Mouse (Mus musculus): Measurements from ENCODE around the gene Fmo5. TPM values are rescaled to one million over a fixed set of nuclear protein-coding genes. Genes with fewer than 3 reads are reported as not detected.

Fmo5 gene
- polyA plus RNA-seq, 1 experiment from 2014 or later, result 6.1 TPM

GRCm38 (mm10) chr3:97615154-97615553 is 13.4 kb upstream of the Fmo5 start:
- no peaks in the 10 kb centered on the region for H3K9me3 ChIP-seq (ENCODE audit: low read length)
- no peaks in the 10 kb centered on the region for H3K4me1 ChIP-seq (ENCODE audit: insufficient read depth, low read depth, low read length)
- no peaks in the 10 kb centered on the region for H3K36me3 ChIP-seq (ENCODE audit: insufficient read depth, low read length)
- no peak for ATAC-seq
- 4% methylated on average over 1 of the region's 1 CpGs for WGBS
- H3K4me3 ChIP-seq (ENCODE audit: low read depth, low read length), result no peak overlapping the region
- no peak overlapping the region for H3K4me2 ChIP-seq (replicated peaks; ENCODE audit: low read depth, low read length)
- DNase-seq (ENCODE audit: low spot score), result no peak
- no peak overlapping the region for H3K27ac ChIP-seq (ENCODE audit: low read length)
- no peak for TF ChIP-seq EP300 (IDR thresholded peaks at IDR 0.05)
- TF ChIP-seq CTCF (IDR thresholded peaks at IDR 0.05), result no peak
- H3K27me3 ChIP-seq (replicated peaks; ENCODE audit: insufficient read depth, low read length), result no peaks in the 10 kb centered on the region
- no peak overlapping the region for H3K9ac ChIP-seq (replicated peaks; ENCODE audit: low read depth)

- no peak overlapping the region for H3K4me3 ChIP-seq (ENCODE audit: low read depth, low read length)
- H3K9me3 ChIP-seq (ENCODE audit: low read length), result no peaks in the 10 kb centered on the region
- no peaks in the 10 kb centered on the region for H3K36me3 ChIP-seq (ENCODE audit: insufficient read depth, low read length)
- no peaks in the 10 kb centered on the region for H3K4me1 ChIP-seq (ENCODE audit: insufficient read depth, low read depth, low read length)
- ATAC-seq, result no peak
- TF ChIP-seq CTCF (IDR thresholded peaks at IDR 0.05) (no peak), EP300 (IDR thresholded peaks at IDR 0.05) (no peak)
- no peak overlapping the region for H3K27ac ChIP-seq (ENCODE audit: low read length)
- no peak overlapping the region for H3K9ac ChIP-seq (replicated peaks; ENCODE audit: low read depth)
- H3K27me3 ChIP-seq (replicated peaks; ENCODE audit: insufficient read depth, low read length), result no peaks in the 10 kb centered on the region
- no peak overlapping the region for H3K4me2 ChIP-seq (replicated peaks; ENCODE audit: low read depth, low read length)
- 79% methylated on average over 4 of the region's 4 CpGs for WGBS
- DNase-seq (ENCODE audit: low spot score), result no peak
These were observed 12.7 kb upstream of the Fmo5 start for GRCm38 (mm10) chr3:97615933-97616332.

GRCm38 (mm10) chr3:97617091-97617825 is 11.3 kb upstream of the Fmo5 start:
- H3K4me3 ChIP-seq (ENCODE audit: low read depth, low read length), result no peak overlapping the region
- ATAC-seq (no peak), DNase-seq (ENCODE audit: low spot score) (no peak)
- H3K4me1 ChIP-seq (ENCODE audit: insufficient read depth, low read depth, low read length), result no peaks in the 10 kb centered on the region
- H3K27me3 ChIP-seq (replicated peaks; ENCODE audit: insufficient read depth, low read length), result no peaks in the 10 kb centered on the region
- WGBS, result 83% methylated on average over 18 of the region's 19 CpGs
- no peak overlapping the region for H3K9ac ChIP-seq (replicated peaks; ENCODE audit: low read depth)
- no peaks in the 10 kb centered on the region for H3K9me3 ChIP-seq (ENCODE audit: low read length)
- no peaks in the 10 kb centered on the region for H3K36me3 ChIP-seq (ENCODE audit: insufficient read depth, low read length)
- TF ChIP-seq CTCF (IDR thresholded peaks at IDR 0.05) (no peak), EP300 (IDR thresholded peaks at IDR 0.05) (no peak)
- H3K27ac ChIP-seq (ENCODE audit: low read length), result no peak overlapping the region
- no peak overlapping the region for H3K4me2 ChIP-seq (replicated peaks; ENCODE audit: low read depth, low read length)

GRCm38 (mm10) chr3:97617899-97618298 is 10.7 kb upstream of the Fmo5 start:
- ATAC-seq, result no peak
- Histone ChIP-seq H3K9ac (replicated peaks; ENCODE audit: low read depth) (no peak overlapping the region), H3K4me3 (ENCODE audit: low read depth, low read length) (no peak overlapping the region), H3K27ac (ENCODE audit: low read length) (no peak overlapping the region), H3K36me3 (ENCODE audit: insufficient read depth, low read length) (no peaks in the 10 kb centered on the region), H3K4me1 (ENCODE audit: insufficient read depth, low read depth, low read length) (no peaks in the 10 kb centered on the region), H3K4me2 (replicated peaks; ENCODE audit: low read depth, low read length) (no peak overlapping the region), H3K27me3 (replicated peaks; ENCODE audit: insufficient read depth, low read length) (no peaks in the 10 kb centered on the region), H3K9me3 (ENCODE audit: low read length) (no peaks in the 10 kb centered on the region)
- no peak for DNase-seq (ENCODE audit: low spot score)
- TF ChIP-seq EP300 (IDR thresholded peaks at IDR 0.05), result no peak
- no peak for TF ChIP-seq CTCF (IDR thresholded peaks at IDR 0.05)
- 70% methylated on average over 8 of the region's 8 CpGs for WGBS

GRCm38 (mm10) chr3:97620657-97621056 is 7.9 kb upstream of the Fmo5 start:
- whole genome bisulfite sequencing, result 88% methylated on average over 4 of the region's 4 CpGs
- no peak for TF ChIP-seq CTCF (IDR thresholded peaks at IDR 0.05)
- TF ChIP-seq EP300 (IDR thresholded peaks at IDR 0.05), result no peak
- ATAC-seq, result no peak

GRCm38 (mm10) chr3:97624611-97625010 is 4.0 kb upstream of the Fmo5 start:
- Histone ChIP-seq H3K36me3 (ENCODE audit: insufficient read depth, low read length) (no peaks in the 10 kb centered on the region), H3K27ac (ENCODE audit: low read length) (no peak overlapping the region), H3K9ac (replicated peaks; ENCODE audit: low read depth) (no peak overlapping the region), H3K9me3 (ENCODE audit: low read length) (no peaks in the 10 kb centered on the region), H3K4me1 (ENCODE audit: insufficient read depth, low read depth, low read length) (peaks cover 7% of the 10 kb centered on the region; the same call in 1 of the 2 replicates), H3K27me3 (replicated peaks; ENCODE audit: insufficient read depth, low read length) (no peaks in the 10 kb centered on the region), H3K4me3 (ENCODE audit: low read depth, low read length) (no peak overlapping the region), H3K4me2 (replicated peaks; ENCODE audit: low read depth, low read length) (no peak overlapping the region)
- no peak for ATAC-seq
- TF ChIP-seq EP300 (IDR thresholded peaks at IDR 0.05) (no peak), CTCF (IDR thresholded peaks at IDR 0.05) (no peak)
- 22% methylated on average over 2 of the region's 2 CpGs for WGBS
- DNase-seq (ENCODE audit: low spot score), result no peak

More at GRCm38 (mm10) chr3:97620657-97621056, 7.9 kb upstream of the Fmo5 start:
- Histone ChIP-seq H3K27ac (ENCODE audit: low read length) (no peak overlapping the region), H3K4me2 (replicated peaks; ENCODE audit: low read depth, low read length) (no peak overlapping the region), H3K4me3 (ENCODE audit: low read depth, low read length) (no peak overlapping the region), H3K36me3 (ENCODE audit: insufficient read depth, low read length) (no peaks in the 10 kb centered on the region), H3K9me3 (ENCODE audit: low read length) (no peaks in the 10 kb centered on the region), H3K27me3 (replicated peaks; ENCODE audit: insufficient read depth, low read length) (no peaks in the 10 kb centered on the region), H3K9ac (replicated peaks; ENCODE audit: low read depth) (no peak overlapping the region), H3K4me1 (ENCODE audit: insufficient read depth, low read depth, low read length) (no peaks in the 10 kb centered on the region)
- DNase-seq (ENCODE audit: low spot score), result no peak

Measured in lung, postnatal 0 days (tissue).